Comparison of ENCODE assay signal across 8 mouse cellular contexts in genomic region chr14:55722438-55722945, GRCm38 (mm10). TPM values are rescaled to one million over a fixed set of nuclear protein-coding genes. Genes with fewer than 3 reads are reported as not detected.
DNase-seq lines count a peak whose midpoint lies in the region; ATAC-seq and TF ChIP-seq lines count a peak whose summit lies in the region.

No protein-coding gene starts in this region.

- peaks cover 28% of the 10 kb centered on the region for H3K36me3 ChIP-seq in heart, embryonic 13.5 days
- peaks cover 20% of the 10 kb centered on the region; the same call in 1 of the 2 replicates for H3K36me3 ChIP-seq in ES-E14 (ENCODE audit: control insufficient read depth, insufficient read depth, low read length, poor library complexity, severe bottlenecking)
- H3K36me3 ChIP-seq in forebrain, embryonic 16.5 days (ENCODE audit: control insufficient read depth, insufficient read depth), result peaks cover 2% of the 10 kb centered on the region; the same call in 1 of the 2 replicates
- H3K36me3 ChIP-seq in liver, embryonic 16.5 days (ENCODE audit: control insufficient read depth, insufficient read depth), result no peaks in the 10 kb centered on the region; the same call in 1 of the 2 replicates

- peak overlapping the region; percentile 85 for H3K4me2 ChIP-seq in heart, embryonic 13.5 days
- H3K4me2 ChIP-seq in forebrain, embryonic 16.5 days (ENCODE audit: low read length), result peak overlapping the region; percentile 78
- peak overlapping the region; percentile 80 for H3K4me2 ChIP-seq in liver, embryonic 16.5 days (ENCODE audit: low read depth, low read length)

- WGBS in heart, embryonic 13.5 days, result 48% methylated on average over 8 of the region's 8 CpGs
- 43% methylated on average over 8 of the region's 8 CpGs for WGBS in forebrain, embryonic 16.5 days
- WGBS in liver, embryonic 16.5 days (ENCODE audit: insufficient replicate concordance), result 29% methylated on average over 8 of the region's 8 CpGs

- H3K4me3 ChIP-seq in heart, embryonic 13.5 days, result peak overlapping the region; percentile 92
- H3K4me3 ChIP-seq in ES-E14 (ENCODE audit: insufficient read depth in 1 of 2, low read depth in 1 of 2, low read length in 2 of 2, poor library complexity in 1 of 2, severe bottlenecking in 1 of 2), result peak overlapping the region; percentile 76 to 90
- peak overlapping the region; percentile 68 for H3K4me3 ChIP-seq in forebrain, embryonic 16.5 days (replicated peaks; ENCODE audit: low read length)
- H3K4me3 ChIP-seq in liver, embryonic 16.5 days (ENCODE audit: low read depth, low read length), result peak overlapping the region; percentile 77

- peak overlapping the region; percentile 83; the same call in 1 of the 2 replicates for H3K27ac ChIP-seq in heart, embryonic 13.5 days (replicated peaks)
- no peak overlapping the region for H3K27ac ChIP-seq in ES-E14 (ENCODE audit: insufficient read depth, low read depth, low read length, poor library complexity, severe bottlenecking)
- H3K27ac ChIP-seq in forebrain, embryonic 16.5 days (ENCODE audit: low read length), result peak overlapping the region; percentile 29; the same call in 1 of the 2 replicates
- peak overlapping the region; percentile 31; the same call in 1 of the 2 replicates for H3K27ac ChIP-seq in liver, embryonic 16.5 days (ENCODE audit: low read length)

- peaks cover 17% of the 10 kb centered on the region for H3K4me1 ChIP-seq in heart, embryonic 13.5 days
- peaks cover 6 to 27% of the 10 kb centered on the region in 2 experiments; a peak in 3 of 4 replicates for H3K4me1 ChIP-seq in ES-E14 (ENCODE audit: control insufficient read depth in 2 of 2, insufficient read depth in 2 of 2, low read length in 2 of 2, poor library complexity in 1 of 2)
- peaks cover 11% of the 10 kb centered on the region for H3K4me1 ChIP-seq in forebrain, embryonic 16.5 days (replicated peaks; ENCODE audit: control insufficient read depth, insufficient read depth, low read length)
- peaks cover 29% of the 10 kb centered on the region for H3K4me1 ChIP-seq in liver, embryonic 16.5 days (ENCODE audit: control insufficient read depth, low read depth, low read length)

- peak overlapping the region; percentile 90 for H3K9ac ChIP-seq in heart, embryonic 13.5 days
- H3K9ac ChIP-seq in ES-E14 (ENCODE audit: insufficient read depth, low read depth, low read length, poor library complexity, severe bottlenecking), result peak overlapping the region; percentile 77; the same call in 1 of the 2 replicates
- H3K9ac ChIP-seq in forebrain, embryonic 16.5 days (replicated peaks; ENCODE audit: low read depth, low read length), result peak overlapping the region; percentile 80
- no peak overlapping the region; the same call in 1 of the 2 replicates for H3K9ac ChIP-seq in liver, embryonic 16.5 days (ENCODE audit: low read depth, low read length)

- no peaks in the 10 kb centered on the region for H3K9me3 ChIP-seq in heart, embryonic 13.5 days
- no peaks in the 10 kb centered on the region for H3K9me3 ChIP-seq in ES-E14 (ENCODE audit: control insufficient read depth, insufficient read depth, low read depth, low read length)
- no peaks in the 10 kb centered on the region for H3K9me3 ChIP-seq in forebrain, embryonic 16.5 days (ENCODE audit: control insufficient read depth, low read length)
- no peaks in the 10 kb centered on the region for H3K9me3 ChIP-seq in liver, embryonic 16.5 days (replicated peaks; ENCODE audit: control insufficient read depth, low read length)

- in situ Hi-C loops in ES-E14 (cut with MboI; ENCODE audit: low sequenced_read_pairs in 2 of 2, unreplicated experiment in 2 of 2), result no loop called here

- H3K27me3 ChIP-seq in heart, embryonic 13.5 days (replicated peaks), result 0 out of 2 replicates have a peak, but pooled peaks cover 5% of the 10 kb centered on the region
- no peaks in the 10 kb centered on the region for H3K27me3 ChIP-seq in forebrain, embryonic 16.5 days (replicated peaks; ENCODE audit: control insufficient read depth, insufficient read depth, low read length)
- no peaks in the 10 kb centered on the region for H3K27me3 ChIP-seq in liver, embryonic 16.5 days (ENCODE audit: control insufficient read depth, insufficient read depth, low read depth, low read length)

- no peak for ATAC-seq in heart, embryonic 13.5 days (ENCODE audit: extremely low read depth, insufficient number of reproducible peaks, low FRiP score, low TSS enrichment)
- ATAC-seq in forebrain, embryonic 16.5 days, result peak; percentile 6; the same call in 1 of the 2 replicates
- no peak for ATAC-seq in liver, embryonic 16.5 days (ENCODE audit: low read depth)

- DNase-seq in heart, postnatal 4 days, result no peak
- no peak for DNase-seq in ES-E14 (ENCODE audit: low read depth, low spot score)
- DNase-seq in thymus, postnatal 25 days, result no peak
- DNase-seq in retina, postnatal 1 day, result no peak
- no peak for DNase-seq in spleen, postnatal 36 days (ENCODE audit: low spot score in 2 of 2)

TF ChIP-seq in ES-E14, 5 proteins besides CTCF, POLR2A, EP300 and RAD21:
- TF ChIP-seq ZNF384 (IDR thresholded peaks at IDR 0.05; ENCODE audit: low read depth, low read length) (no peak), MAFK (IDR thresholded peaks at IDR 0.05; ENCODE audit: insufficient read depth, low read depth, low read length) (no peak), ZC3H11A (IDR thresholded peaks at IDR 0.05; ENCODE audit: borderline replicate concordance, low read depth, low read length) (no peak), HCFC1 (IDR thresholded peaks at IDR 0.05; ENCODE audit: borderline replicate concordance, insufficient read depth, low read length) (no peak), CHD2 (IDR thresholded peaks at IDR 0.05; ENCODE audit: low read depth, low read length) (no peak)

RNA-seq across cellular contexts. Expression of gene Rabggta, which starts 0.4 kb away (rescaled TPM):
- 22.8 and 23.4 TPM in 2 replicates for polyA plus RNA-seq in heart, embryonic 13.5 days (2015; fragmentation: Nextera tagmentation; extraction: Ambion mirVana)
- total RNA-seq in heart, postnatal 4 days (2021), result 10 to 100 TPM; 13.1 to 13.9 TPM
- 34.0 and 95.5 TPM in 2 replicates for total RNA-seq in ES-E14 (2012; rRNA removed)
- polyA plus RNA-seq in forebrain, embryonic 16.5 days (2015; fragmentation: Nextera tagmentation; extraction: Ambion mirVana), result 52.6 and 53.3 TPM in 2 replicates
- 11.3 and 12.4 TPM in 2 replicates for polyA plus RNA-seq in liver, embryonic 16.5 days (2015; fragmentation: Nextera tagmentation; extraction: Ambion mirVana)

RNA-seq across cellular contexts. Expression of gene Tgm1, which starts 8.8 kb away (rescaled TPM):
- polyA plus RNA-seq in heart, embryonic 13.5 days (2015; fragmentation: Nextera tagmentation; extraction: Ambion mirVana), result 0.23 and 0.25 TPM in 2 replicates
- total RNA-seq in heart, postnatal 4 days (2021), result under 1 TPM; 0.20 to 0.50 TPM
- 13.4 and 31.6 TPM in 2 replicates for total RNA-seq in ES-E14 (2012; rRNA removed)
- polyA plus RNA-seq in forebrain, embryonic 16.5 days (2015; fragmentation: Nextera tagmentation; extraction: Ambion mirVana), result 0.26 and 0.28 TPM in 2 replicates
- polyA plus RNA-seq in liver, embryonic 16.5 days (2015; fragmentation: Nextera tagmentation; extraction: Ambion mirVana), result 2.8 and 3.1 TPM in 2 replicates

RNA-seq across cellular contexts. Expression of gene Dhrs1, which starts 23.0 kb away (rescaled TPM):
- 54.8 and 66.9 TPM in 2 replicates for polyA plus RNA-seq in heart, embryonic 13.5 days (2015; fragmentation: Nextera tagmentation; extraction: Ambion mirVana)
- 10 to 100 TPM; 46.0 to 51.4 TPM for total RNA-seq in heart, postnatal 4 days (2021)
- 9.6 and 18.0 TPM in 2 replicates for total RNA-seq in ES-E14 (2012; rRNA removed)
- polyA plus RNA-seq in forebrain, embryonic 16.5 days (2015; fragmentation: Nextera tagmentation; extraction: Ambion mirVana), result 81.9 and 83.5 TPM in 2 replicates
- polyA plus RNA-seq in liver, embryonic 16.5 days (2015; fragmentation: Nextera tagmentation; extraction: Ambion mirVana), result 40.9 and 43.5 TPM in 2 replicates

RNA-seq across cellular contexts. Expression of gene Nop9, which starts 23.0 kb away (rescaled TPM):
- 22.8 and 23.9 TPM in 2 replicates for polyA plus RNA-seq in heart, embryonic 13.5 days (2015; fragmentation: Nextera tagmentation; extraction: Ambion mirVana)
- 10 to 100 TPM; 17.8 to 18.3 TPM for total RNA-seq in heart, postnatal 4 days (2021)
- total RNA-seq in ES-E14 (2012; rRNA removed), result 30.0 and 38.3 TPM in 2 replicates
- 36.4 and 46.0 TPM in 2 replicates for polyA plus RNA-seq in forebrain, embryonic 16.5 days (2015; fragmentation: Nextera tagmentation; extraction: Ambion mirVana)
- 18.6 and 18.7 TPM in 2 replicates for polyA plus RNA-seq in liver, embryonic 16.5 days (2015; fragmentation: Nextera tagmentation; extraction: Ambion mirVana)

RNA-seq across cellular contexts. Expression of gene Cideb, which starts 35.8 kb away (rescaled TPM):
- polyA plus RNA-seq in heart, embryonic 13.5 days (2015; fragmentation: Nextera tagmentation; extraction: Ambion mirVana), result 1.2 and 2.1 TPM in 2 replicates
- 1 to 10 TPM; 1.2 to 2.2 TPM for total RNA-seq in heart, postnatal 4 days (2021)
- total RNA-seq in ES-E14 (2012; rRNA removed), result 2.2 and 4.1 TPM in 2 replicates
- 0.21 TPM in 1 of 2 replicates, not detected in the other for polyA plus RNA-seq in forebrain, embryonic 16.5 days (2015; fragmentation: Nextera tagmentation; extraction: Ambion mirVana)
- 74.1 and 86.9 TPM in 2 replicates for polyA plus RNA-seq in liver, embryonic 16.5 days (2015; fragmentation: Nextera tagmentation; extraction: Ambion mirVana)
